Mouse (Mus musculus) liver, adult 2 months (tissue): Measurements from ENCODE around the gene Zbtb46. TPM values are rescaled to one million over a fixed set of nuclear protein-coding genes. Genes with fewer than 3 reads are reported as not detected.

Source experiments
- DNase-seq: peaks from one replicate; pipeline ENCODE4 v3.0.0-alpha.2; 2011; ENCODE audit warnings: low read depth, low spot score; ENCODE audit errors: extremely low read depth
- H3K27ac ChIP-seq: fragments of 200-500 bp; replicated peaks from 2 replicates; pipeline ENCODE4 v1.5.1; 2012; ENCODE audit warnings: low read depth, mild to moderate bottlenecking, control low read depth, inconsistent platforms, low read length; ENCODE audit not compliant: insufficient read depth
- H3K27me3 ChIP-seq: fragments of 200-500 bp; 2 replicates; pipeline ENCODE4 v1.6.1; 2012; ENCODE audit warnings: mild to moderate bottlenecking, moderate library complexity, low read length, inconsistent platforms; ENCODE audit not compliant: control insufficient read depth, insufficient read depth
- H3K36me3 ChIP-seq: fragments of 200-500 bp; 2 replicates; pipeline ENCODE4 v1.6.1; 2012; ENCODE audit warnings: low read length, inconsistent platforms; ENCODE audit not compliant: control insufficient read depth, insufficient read depth
- H3K4me1 ChIP-seq: fragments of 200-500 bp; 2 replicates; pipeline ENCODE4 v1.6.1; 2011; ENCODE audit warnings: low read length; ENCODE audit not compliant: control insufficient read depth, insufficient read depth
- H3K4me3 ChIP-seq: fragments of 200-500 bp; 2 replicates; pipeline ENCODE4 v1.5.1; 2011; ENCODE audit warnings: low read depth, mild to moderate bottlenecking, control low read depth, low read length, moderate library complexity; ENCODE audit not compliant: insufficient read depth
- H3K79me2 ChIP-seq: fragments of 200-500 bp; 2 replicates; pipeline ENCODE4 v1.6.1; 2012; ENCODE audit warnings: inconsistent platforms, mild to moderate bottlenecking, low read length, moderate library complexity; ENCODE audit not compliant: control insufficient read depth, insufficient read depth
- H3K9ac ChIP-seq: fragments of 200-500 bp; 2 replicates; pipeline ENCODE4 v1.6.1; 2012; ENCODE audit warnings: low read depth, mild to moderate bottlenecking, control low read depth, inconsistent platforms, low read length
- CTCF ChIP-seq: fragments of 200-500 bp; IDR thresholded peaks from 2 replicates; pipeline ENCODE4 v1.5.1; 2011; ENCODE audit warnings: low read depth, low read length, control low read depth
- POLR2A ChIP-seq: fragments of 200-500 bp; IDR thresholded peaks from 2 replicates; pipeline ENCODE4 v1.6.1; 2011; ENCODE audit warnings: low read length, control low read depth; ENCODE audit not compliant: insufficient read depth; ENCODE audit errors: extremely low read depth
- WGBS: fragments of 180-500 bp; shearing (Covaris S2); methylation state at CpG from one replicate; pipeline ENCODE4 v1.1.7; 2018; 5-methylcytosine and 5-hydroxymethylcytosine counted together
- polyA plus RNA-seq: library from polyadenylated mRNA; depleted of rRNA; stranded (reverse); fragments of >200 nt; gene quantifications from 2 replicates; pipeline ENCODE4 v1.2.3, GENCODE M21; 2012
- total RNA-seq: library from RNA; depleted of rRNA; stranded (reverse); fragments of >200 nt; gene quantifications from 2 replicates; pipeline ENCODE4 v1.2.3, GENCODE M21; 2014

Gene Zbtb46
- total and polyA plus RNA-seq, 2 experiments, result 2.8 to 5.3 TPM

GRCm38 (mm10) chr2:181377230-181377629, 82.0 kb downstream of the Zbtb46 start:
- H3K27me3 ChIP-seq, result no peaks in the 10 kb centered on the region
- TF ChIP-seq POLR2A (no peak), CTCF (no peak)
- peaks cover 11% of the 10 kb centered on the region for H3K36me3 ChIP-seq
- H3K79me2 ChIP-seq, result no peaks in the 10 kb centered on the region; the same call in 1 of the 2 replicates
- DNase-seq, result no peak
- H3K4me3 ChIP-seq, result no peak overlapping the region
- H3K27ac ChIP-seq, result no peak overlapping the region
- 71% methylated on average over 2 of the region's 2 CpGs for WGBS
- H3K9ac ChIP-seq, result no peak overlapping the region
- peaks cover 3% of the 10 kb centered on the region for H3K4me1 ChIP-seq

GRCm38 (mm10) chr2:181375787-181376186, 83.4 kb downstream of the Zbtb46 start:
- peak; percentile 49 for DNase-seq
- 92% methylated on average over 2 of the region's 2 CpGs for WGBS
- peaks cover 8% of the 10 kb centered on the region; the same call in 1 of the 2 replicates for H3K79me2 ChIP-seq

DNA sequence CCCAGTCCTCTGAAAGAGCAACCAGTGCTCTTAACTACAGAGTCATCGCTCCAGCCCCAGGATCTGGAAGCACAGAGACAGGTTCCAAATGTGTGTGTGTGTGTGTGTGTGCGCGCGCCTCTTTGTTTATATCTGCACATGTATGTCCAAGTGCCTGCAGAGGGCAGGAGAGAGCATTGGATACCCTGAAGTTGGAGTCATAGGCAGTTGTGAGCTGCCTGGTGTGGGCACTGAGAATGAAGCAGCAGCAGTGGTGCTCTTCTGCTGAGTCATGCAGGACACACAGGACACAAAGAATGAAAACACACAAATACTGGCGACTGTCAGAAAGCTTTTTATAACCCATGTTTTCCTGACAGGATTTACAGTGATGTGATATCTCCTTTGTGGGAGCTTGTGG, 89.2 kb downstream of the Zbtb46 start:
- Histone ChIP-seq H3K4me1 (peaks cover 12% of the 10 kb centered on the region), H3K9ac (no peak overlapping the region), H3K4me3 (no peak overlapping the region), H3K79me2 (peaks cover 20% of the 10 kb centered on the region; the same call in 1 of the 2 replicates), H3K27ac (no peak overlapping the region), H3K36me3 (no peaks in the 10 kb centered on the region; the same call in 1 of the 2 replicates), H3K27me3 (no peaks in the 10 kb centered on the region)
- TF ChIP-seq POLR2A, result no peak
- TF ChIP-seq CTCF, result no peak
- peak; percentile 18 for DNase-seq
- WGBS, result 91% methylated on average over 5 of the region's 5 CpGs

More at GRCm38 (mm10) chr2:181375787-181376186, 83.4 kb downstream of the Zbtb46 start:
- H3K27me3 ChIP-seq, result no peaks in the 10 kb centered on the region
- H3K27ac ChIP-seq, result no peak overlapping the region
- H3K4me1 ChIP-seq, result peaks cover 3% of the 10 kb centered on the region
- TF ChIP-seq POLR2A, result no peak
- no peak for TF ChIP-seq CTCF
- peaks cover 9% of the 10 kb centered on the region for H3K36me3 ChIP-seq
- no peak overlapping the region for H3K4me3 ChIP-seq
- no peak overlapping the region for H3K9ac ChIP-seq

DNA sequence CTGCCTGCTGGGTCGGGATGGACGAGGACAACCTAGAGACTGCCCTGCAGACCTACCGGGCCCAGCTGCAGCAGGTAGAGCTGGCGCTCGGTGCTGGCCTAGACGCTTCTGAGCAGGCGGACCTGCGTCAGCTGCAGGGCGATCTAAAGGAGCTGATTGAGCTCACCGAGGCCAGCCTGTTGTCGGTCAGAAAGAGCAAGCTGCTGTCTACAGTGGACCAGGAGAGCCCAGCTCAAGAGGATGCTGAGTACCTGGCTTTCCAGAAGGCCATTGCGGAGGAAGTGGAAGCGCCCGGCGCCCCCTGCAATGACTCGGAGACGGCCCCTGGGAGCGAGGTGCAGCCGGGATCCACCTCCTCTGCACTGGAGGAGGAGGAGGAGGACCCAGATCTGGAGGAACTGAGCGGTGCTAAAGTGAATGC, 93.6 kb downstream of the Zbtb46 start:
- under 1% methylated on average over 20 of the region's 20 CpGs for WGBS
- Histone ChIP-seq H3K27me3 (no peaks in the 10 kb centered on the region), H3K36me3 (peaks cover 9% of the 10 kb centered on the region), H3K4me3 (peak overlapping the region; percentile 87), H3K79me2 (peaks cover 13% of the 10 kb centered on the region; the same call in 1 of the 2 replicates), H3K9ac (peak overlapping the region; percentile 82), H3K4me1 (peaks cover 14% of the 10 kb centered on the region), H3K27ac (peak overlapping the region; percentile 79)
- peak; percentile 49 for DNase-seq
- TF ChIP-seq CTCF (no peak), POLR2A (no peak)

DNA sequence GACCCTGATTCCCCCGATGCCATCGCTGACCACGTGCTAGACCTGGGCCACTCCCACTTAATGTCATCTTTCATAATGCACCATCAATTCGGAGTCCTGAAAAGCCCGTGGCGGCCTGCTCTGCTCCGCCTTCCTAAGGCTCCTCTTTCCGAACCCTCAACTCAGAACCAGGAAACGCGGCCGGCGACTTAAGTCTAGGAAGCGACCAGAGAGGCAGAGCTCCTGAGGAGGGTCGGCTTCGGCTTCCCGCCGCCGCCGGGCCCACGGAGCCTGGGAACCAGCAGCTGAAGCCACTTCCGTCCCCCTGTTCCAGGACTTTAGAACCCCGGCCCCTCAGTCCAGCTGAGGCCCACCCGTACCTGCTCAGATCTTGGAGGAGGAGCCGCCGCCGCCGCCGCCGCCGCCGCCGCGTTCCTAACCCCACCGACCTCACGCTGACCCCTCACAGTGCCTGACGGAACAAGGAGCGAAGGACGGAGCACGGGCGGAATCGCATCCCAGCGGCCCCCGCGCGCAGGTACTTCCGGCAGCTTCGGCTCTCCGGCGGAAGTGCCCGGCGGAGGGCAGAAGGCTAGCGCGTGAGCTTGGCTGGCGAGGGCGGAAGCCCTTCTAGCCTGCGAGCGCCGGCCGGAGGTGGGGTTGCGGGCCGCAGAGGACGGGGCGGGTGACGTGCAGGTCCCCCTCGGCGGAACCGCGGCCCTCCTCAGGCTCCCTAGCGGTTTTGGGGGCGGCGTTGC, 94.2 kb downstream of the Zbtb46 start, which contains the start of the genes Zgpat and Arfrp1:
Gene Zgpat, plus strand, starts transcription at position 69 of the 737 bp plus-strand sequence.
Gene Arfrp1, minus strand, starts transcription at position 545 of the 737 bp plus-strand sequence.
- DNase-seq, result peak; percentile 78
- TF ChIP-seq POLR2A (peak; percentile 55; the same call in 1 of the 2 replicates), CTCF (no peak)
- H3K36me3 ChIP-seq, result peaks cover 15% of the 10 kb centered on the region

More for the DNA sequence above, 94.2 kb downstream of the Zbtb46 start, which contains the start of the genes Zgpat and Arfrp1:
- Histone ChIP-seq H3K4me1 (peaks cover 14% of the 10 kb centered on the region), H3K79me2 (peaks cover 11% of the 10 kb centered on the region; the same call in 1 of the 2 replicates), H3K4me3 (peak within 1 kb of the TSS; percentile 87), H3K27me3 (no peaks in the 10 kb centered on the region), H3K9ac (peak within 1 kb of the TSS; percentile 95), H3K27ac (peak within 1 kb of the TSS; percentile 79)
- under 1% methylated on average over 71 of the region's 71 CpGs for WGBS
